ENCODE assay signal across 8 mouse cellular contexts in the genomic region with DNA sequence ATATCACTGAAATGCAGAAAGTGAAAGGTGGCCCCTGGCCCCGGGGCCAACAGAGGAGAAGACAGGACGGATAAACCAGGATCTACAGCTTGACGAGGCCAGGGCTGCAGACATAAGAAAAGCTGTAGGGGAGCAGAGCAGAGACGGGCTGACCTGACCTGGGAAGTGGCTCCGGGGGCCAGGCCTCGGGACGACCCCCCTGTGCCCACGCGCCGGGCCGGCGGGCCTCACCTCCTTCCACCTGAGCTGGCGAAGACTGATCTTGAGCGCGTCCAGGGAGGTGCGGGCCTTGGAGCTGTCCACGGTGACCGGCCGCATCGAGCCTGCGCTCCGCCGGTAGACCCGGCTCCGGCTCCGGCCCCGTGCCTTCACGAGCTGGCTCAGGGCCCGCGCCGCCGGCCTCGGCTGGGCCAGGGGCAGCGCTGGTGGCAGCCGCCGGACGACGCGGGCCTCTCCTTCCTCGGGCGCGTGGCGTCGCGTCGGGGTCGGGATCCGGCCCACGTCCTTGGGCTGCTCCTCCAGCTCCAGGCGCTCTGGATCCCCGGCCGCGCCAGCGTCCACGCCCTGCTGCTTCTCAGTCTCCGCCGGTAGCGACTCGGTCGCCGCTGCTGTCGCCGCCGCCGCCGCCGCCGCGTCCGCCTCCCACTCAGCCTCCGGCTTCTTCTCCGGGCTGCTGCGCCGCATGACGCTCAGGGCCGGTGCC. TPM values are rescaled to one million over a fixed set of nuclear protein-coding genes. Genes with fewer than 3 reads are reported as not detected.
A peak's percentile ranks its signal among the peaks of the same experiment; 100 is the strongest.
DNase-seq lines count a peak whose midpoint lies in the region; ATAC-seq and TF ChIP-seq lines count a peak whose summit lies in the region.

No protein-coding gene starts in this region.

- no peak for TF ChIP-seq CTCF in heart, postnatal 0 days (IDR thresholded peaks at IDR 0.05; ENCODE audit: low read depth)

- peak overlapping the region; percentile 88 for H3K4me3 ChIP-seq in forebrain, embryonic 12.5 days (replicated peaks)
- H3K4me3 ChIP-seq in heart, postnatal 0 days (ENCODE audit: low read depth, low read length) = peak overlapping the region; percentile 90

- peak overlapping the region; percentile 76 for H3K27ac ChIP-seq in forebrain, embryonic 12.5 days
- peak overlapping the region; percentile 91 for H3K27ac ChIP-seq in heart, postnatal 0 days (ENCODE audit: low read depth)

- peak overlapping the region; percentile 97 for H3K4me2 ChIP-seq in forebrain, embryonic 12.5 days
- peak overlapping the region; percentile 82 for H3K4me2 ChIP-seq in heart, postnatal 0 days (ENCODE audit: low read depth, low read length)

- H3K36me3 ChIP-seq in forebrain, embryonic 12.5 days (replicated peaks) = no peaks in the 10 kb centered on the region
- no peaks in the 10 kb centered on the region for H3K36me3 ChIP-seq in heart, postnatal 0 days (replicated peaks; ENCODE audit: control insufficient read depth, insufficient read depth, low read length)

- no peak for TF ChIP-seq EP300 in heart, postnatal 0 days (IDR thresholded peaks at IDR 0.05; ENCODE audit: low read depth)

- peaks cover 7% of the 10 kb centered on the region; the same call in 1 of the 2 replicates for H3K27me3 ChIP-seq in forebrain, embryonic 12.5 days
- H3K27me3 ChIP-seq in heart, postnatal 0 days (ENCODE audit: control insufficient read depth, insufficient read depth, low read length) = no peaks in the 10 kb centered on the region

- H3K9me3 ChIP-seq in forebrain, embryonic 12.5 days = no peaks in the 10 kb centered on the region
- H3K9me3 ChIP-seq in heart, postnatal 0 days (replicated peaks; ENCODE audit: control insufficient read depth, low read length) = no peaks in the 10 kb centered on the region

- peak overlapping the region; percentile 91 for H3K9ac ChIP-seq in forebrain, embryonic 12.5 days
- H3K9ac ChIP-seq in heart, postnatal 0 days (replicated peaks; ENCODE audit: low read depth, low read length) = peak overlapping the region; percentile 93

- peak; percentile 39; the same call in 1 of the 2 replicates for ATAC-seq in cerebellum, adult (ENCODE audit: insufficient number of reproducible peaks, low FRiP score, low TSS enrichment)
- ATAC-seq in forebrain, embryonic 12.5 days (ENCODE audit: low FRiP score) = peak; percentile 72
- ATAC-seq in heart, postnatal 0 days (ENCODE audit: insufficient read depth, low read depth) = peak; percentile 69

- no peak for DNase-seq in cerebellum, adult 9-10 months
- DNase-seq in brain, adult 2 months (ENCODE audit: low read depth, low spot score) = peak; percentile 39
- DNase-seq in heart, postnatal 0 days (ENCODE audit: low spot score) = peak; percentile 31
- DNase-seq in kidney, postnatal 25 days = peak; percentile 56 to 76
- DNase-seq in lung, postnatal 10 days = peak; percentile 55
- peak; percentile 21 for DNase-seq in ovary, postnatal 10 days (ENCODE audit: low spot score)

- H3K4me1 ChIP-seq in forebrain, embryonic 12.5 days = peaks cover 23% of the 10 kb centered on the region
- H3K4me1 ChIP-seq in heart, postnatal 0 days (ENCODE audit: control insufficient read depth, insufficient read depth) = peaks cover 14% of the 10 kb centered on the region

- under 1% methylated on average over 27 of the region's 76 CpGs for WGBS in forebrain, embryonic 12.5 days
- under 1% methylated on average over 61 of the region's 76 CpGs for WGBS in heart, postnatal 0 days

RNA-seq across cellular contexts. Expression of a gene that starts 0.6 kb away (rescaled TPM):
- polyA plus RNA-seq in forebrain, embryonic 12.5 days (2016; fragmentation: Nextera tagmentation; extraction: Ambion mirVana) = 2.9 and 3.8 TPM in 2 replicates
- 3.9 and 5.0 TPM in 2 replicates for total RNA-seq in heart, postnatal 0 days (2014; rRNA removed; ENCODE audit: low replicate concordance)
- polyA plus RNA-seq in heart, postnatal 0 days (2015; fragmentation: Nextera tagmentation; extraction: Ambion mirVana) = 1.5 and 1.7 TPM in 2 replicates
